Mouse (Mus musculus) megakaryocyte, adult 5-6 weeks (primary cell): ENCODE data around the gene Spcs1. TPM values are rescaled to one million over a fixed set of nuclear protein-coding genes. Genes with fewer than 3 reads are reported as not detected.

Experiments
- ATAC-seq: 2 replicates; pipeline ENCODE4 v1.8.0; 2016; ENCODE audit warnings: mild to moderate bottlenecking, inconsistent platforms; ENCODE audit not compliant: poor library complexity, severe bottlenecking
- total RNA-seq, 2 experiments: library from RNA; stranded (forward) in 1 of 2; stranded (reverse) in 1 of 2; fragments of 153-499, 151-499 nt in 1 of 2; fragments of 221-1000, 200-1000 nt in 1 of 2; gene quantifications; 2 replicates each; pipeline versions ENCODE4 v1.2.3 to v1.2.4; 2015 to 2017

Gene Spcs1
- total RNA-seq (2015) (179 and 205 TPM in 2 replicates), total RNA-seq (2017) (80.1 and 82.1 TPM in 2 replicates)

DNA sequence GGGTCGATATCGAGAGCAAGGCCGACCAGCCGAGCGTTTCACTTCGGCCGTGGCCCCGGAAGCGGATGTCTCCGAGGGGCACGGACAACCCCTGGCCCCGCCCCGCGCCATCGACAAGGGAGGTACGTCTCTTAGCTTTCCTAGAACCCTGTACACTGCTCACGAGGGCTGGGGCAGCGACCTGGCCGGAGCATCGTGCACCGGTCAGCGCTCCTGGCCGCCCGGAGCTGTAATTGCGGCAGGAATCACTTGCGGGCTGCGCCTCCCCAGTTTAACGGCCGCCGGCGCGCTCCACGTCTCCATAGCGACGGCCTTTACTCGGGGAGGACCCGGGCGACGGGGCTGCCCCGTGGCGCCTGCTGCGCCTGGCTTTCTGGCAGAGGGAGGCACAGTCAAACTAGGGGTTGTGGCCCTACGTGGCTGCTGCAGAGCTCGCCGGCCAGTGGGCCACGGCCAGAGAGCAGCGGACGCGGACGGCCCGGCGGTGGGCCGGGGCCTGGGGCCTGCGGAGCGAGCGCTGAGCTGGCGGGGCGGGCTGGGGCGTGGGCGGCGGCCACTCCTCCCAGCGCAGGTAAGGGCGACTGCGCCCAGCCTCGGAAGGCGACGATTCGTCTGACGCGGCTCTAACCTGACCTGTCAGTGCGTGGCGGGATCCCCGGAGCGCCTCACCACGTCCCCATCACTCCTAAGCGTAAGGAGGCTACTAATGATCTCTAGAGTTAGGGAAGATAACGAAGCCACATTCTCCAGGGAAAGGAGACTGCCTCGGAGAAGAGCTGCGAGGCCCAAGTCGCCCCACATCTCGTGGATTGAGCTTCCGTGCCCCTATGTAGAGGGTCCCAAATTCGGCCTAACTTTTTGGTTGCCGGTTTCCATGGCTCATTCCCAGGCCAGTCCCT is at the start of gene Spcs1, which contains the start of gene Glt8d1:
Spcs1 (minus strand) TSS at position 366 of the 899 bp plus-strand sequence.
Glt8d1 (plus strand) TSS at position 94 of the 899 bp plus-strand sequence.
- ATAC-seq, result peak; percentile 93

DNA sequence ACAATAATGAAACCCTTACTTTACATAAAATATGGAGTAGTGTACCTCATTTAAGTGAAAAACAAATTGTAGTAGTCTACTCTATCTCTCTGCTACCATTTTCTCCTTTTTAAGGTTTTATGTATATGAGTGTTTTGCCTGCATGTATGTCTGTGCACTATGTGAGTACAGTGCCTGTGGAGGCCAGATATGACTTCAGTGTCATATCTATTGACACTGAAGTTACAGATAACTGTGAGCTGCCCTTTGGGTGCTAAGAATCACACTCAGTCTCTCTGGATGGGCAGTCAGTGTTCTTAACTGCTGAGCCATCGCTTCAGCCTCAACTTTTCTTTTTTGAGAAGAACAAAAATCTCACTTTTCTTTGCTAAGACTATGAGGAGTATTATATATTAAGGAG is 44.3 kb upstream of the Spcs1 start:
- ATAC-seq, result no peak

DNA sequence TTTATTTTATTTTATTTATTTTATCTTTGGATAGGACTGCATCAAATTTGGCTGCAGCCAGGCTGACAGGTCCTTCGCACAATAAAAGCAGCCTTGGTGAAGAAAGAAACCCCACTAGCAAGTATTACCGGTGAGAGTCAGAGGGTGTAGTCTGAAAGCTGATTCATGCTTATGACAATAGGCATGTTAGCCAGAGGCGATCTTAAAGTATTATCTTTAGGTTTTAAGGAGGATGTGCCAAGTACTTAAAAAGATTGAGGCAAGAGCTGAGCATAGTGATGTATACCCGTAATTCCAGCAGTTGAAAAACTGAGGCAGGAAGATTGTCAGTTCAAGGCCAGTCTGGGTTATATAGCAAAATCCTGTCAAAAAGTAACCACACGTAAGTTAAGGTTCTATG is 43.8 kb upstream of the Spcs1 start:
- ATAC-seq, result no peak

DNA sequence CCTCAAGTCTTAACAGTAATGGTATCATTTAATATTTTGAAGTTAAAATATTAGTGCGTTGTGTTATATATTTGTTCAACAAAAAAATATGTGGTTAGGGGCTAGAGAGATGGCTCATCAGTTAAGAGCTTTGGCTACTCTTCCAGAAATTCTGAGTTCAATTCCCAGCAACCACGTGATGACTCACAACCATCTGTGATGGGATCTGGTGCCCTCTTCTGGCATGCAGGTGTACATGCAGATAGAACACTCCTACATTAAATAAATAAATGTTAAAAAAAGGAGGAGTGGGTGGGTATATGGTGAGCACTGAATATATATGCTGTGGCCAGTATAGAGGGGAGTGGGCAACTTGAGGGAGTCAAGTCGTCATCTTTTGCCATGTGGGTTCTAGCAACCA is 24.3 kb upstream of the Spcs1 start:
- no peak for ATAC-seq

DNA sequence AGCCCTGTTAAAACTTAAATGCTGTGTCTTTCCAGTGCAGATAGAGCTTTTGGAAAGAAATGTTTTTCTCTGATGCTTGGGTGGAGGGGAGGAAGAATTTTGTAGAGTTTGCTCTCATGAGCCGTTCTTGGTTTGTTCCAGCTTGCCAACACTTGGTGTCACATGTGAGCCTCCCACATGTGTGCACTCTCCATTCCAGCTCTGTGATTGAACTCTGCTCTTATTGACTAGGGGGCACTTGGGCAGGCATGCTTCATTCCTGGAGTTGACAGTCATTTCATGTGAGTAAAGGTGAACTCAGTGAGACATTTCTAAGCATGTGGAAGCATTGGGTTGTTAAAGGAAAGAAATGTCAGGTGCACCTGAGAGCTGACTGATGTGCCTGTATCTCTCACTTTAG is 21.1 kb upstream of the Spcs1 start:
- ATAC-seq, result no peak

DNA sequence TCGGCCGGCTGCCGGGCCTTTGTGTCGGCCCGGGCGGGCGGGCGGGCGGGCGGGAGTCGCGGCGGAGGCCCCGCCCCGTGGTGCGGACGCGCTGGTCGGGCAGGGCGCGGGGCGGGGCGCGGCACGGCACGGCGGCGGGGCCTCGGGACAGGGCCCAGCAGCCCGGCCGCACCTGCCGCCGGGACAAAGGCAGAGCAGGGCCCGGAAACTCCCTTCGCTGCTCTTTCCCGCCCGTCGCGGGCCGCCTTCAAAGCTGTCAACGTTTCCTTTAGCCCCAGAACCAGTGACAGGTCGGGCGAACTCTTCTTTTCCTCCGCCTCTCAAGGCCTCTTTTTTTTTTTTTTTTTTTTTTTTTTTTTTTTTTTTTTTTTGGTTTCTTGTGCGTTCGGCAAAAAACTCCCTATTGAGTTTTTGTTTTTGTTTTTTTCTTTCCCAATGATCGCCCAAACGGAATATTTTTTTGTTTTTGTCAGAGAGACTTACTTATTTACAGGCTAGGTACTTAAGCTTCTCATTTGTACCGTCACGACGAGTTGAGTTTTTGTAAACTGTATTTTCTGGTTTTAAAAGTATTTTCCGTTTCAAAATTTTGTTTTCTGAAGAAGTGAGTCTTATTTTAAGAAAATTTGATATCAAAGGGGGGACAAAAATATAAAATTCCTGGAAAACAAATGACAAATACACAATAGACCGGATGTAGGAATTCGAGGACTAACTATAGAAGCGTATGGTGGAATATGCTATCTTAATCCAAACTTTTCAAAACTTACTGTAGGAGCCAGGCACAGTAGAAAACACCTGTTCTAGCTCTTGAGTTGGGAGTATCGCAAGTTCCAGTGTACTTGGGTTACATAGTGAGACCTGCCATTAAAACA is 18.1 kb upstream of the Spcs1 start:
- ATAC-seq, result peak; percentile 70

DNA sequence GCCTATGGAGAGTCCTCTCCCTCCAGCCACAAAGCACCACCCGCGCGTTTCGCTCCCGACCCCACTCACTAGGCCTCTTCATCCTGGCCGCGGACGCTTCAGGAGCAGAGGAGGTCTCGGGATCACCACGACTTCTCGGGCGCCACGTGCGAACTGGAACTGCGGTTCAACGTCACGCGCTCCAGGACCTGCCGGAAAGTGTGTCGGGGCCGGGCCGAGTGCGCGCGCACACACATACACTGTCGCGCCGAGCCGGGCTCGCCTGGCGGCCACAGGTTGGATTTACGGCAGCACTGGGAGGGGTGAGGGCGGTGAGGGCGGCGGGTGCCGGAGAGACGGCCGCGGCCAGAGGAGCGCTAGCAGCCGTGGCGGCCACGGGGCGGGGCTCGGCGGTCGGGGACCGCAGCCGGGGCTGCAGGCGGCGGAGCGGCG is 17.4 kb upstream of the Spcs1 start, which contains the start of the genes Pbrm1 and Gnl3:
Pbrm1 (plus strand) TSS at position 279 of the 432 bp plus-strand sequence.
Gnl3 (minus strand) TSS at position 293 of the 432 bp plus-strand sequence.
- ATAC-seq, result peak; percentile 98

DNA sequence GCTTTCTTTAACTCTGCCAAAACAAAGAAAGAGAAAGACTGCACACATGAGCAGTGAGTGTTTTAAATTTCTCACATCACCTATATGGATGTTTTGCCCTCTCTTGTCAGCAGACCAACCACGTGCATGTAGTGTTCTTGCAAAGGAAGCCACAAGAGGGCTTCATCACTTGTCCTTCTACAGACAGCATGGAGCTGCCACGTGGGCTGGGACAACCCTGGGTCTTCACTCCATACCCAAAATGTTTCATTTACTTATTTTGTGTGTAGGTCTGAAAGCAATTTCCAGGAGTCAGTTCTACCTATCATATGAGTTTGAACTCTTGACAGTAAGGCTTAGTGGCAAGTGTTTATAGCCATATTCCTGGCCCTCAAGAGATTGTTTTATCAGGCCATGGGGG is 16.4 kb upstream of the Spcs1 start:
- ATAC-seq, result no peak

DNA sequence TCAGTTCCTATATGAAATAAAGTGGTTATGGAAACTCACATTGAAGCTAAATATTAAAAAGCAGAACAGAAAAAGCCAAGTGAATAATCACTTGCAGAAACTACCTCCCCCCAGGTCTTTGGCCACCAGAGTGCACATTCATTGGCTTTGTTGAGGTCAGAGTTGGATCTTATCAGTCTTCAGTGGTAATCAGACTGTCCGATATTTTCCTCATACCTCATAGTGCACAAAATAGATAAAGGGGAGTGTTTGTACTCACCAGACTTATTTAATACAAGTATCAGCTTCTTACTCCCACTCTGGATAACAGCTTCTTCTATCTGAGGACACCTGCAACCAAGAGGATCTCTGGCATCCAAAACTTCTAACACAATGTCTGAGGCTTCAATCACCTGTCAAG is 14.6 kb upstream of the Spcs1 start:
- ATAC-seq, result no peak

DNA sequence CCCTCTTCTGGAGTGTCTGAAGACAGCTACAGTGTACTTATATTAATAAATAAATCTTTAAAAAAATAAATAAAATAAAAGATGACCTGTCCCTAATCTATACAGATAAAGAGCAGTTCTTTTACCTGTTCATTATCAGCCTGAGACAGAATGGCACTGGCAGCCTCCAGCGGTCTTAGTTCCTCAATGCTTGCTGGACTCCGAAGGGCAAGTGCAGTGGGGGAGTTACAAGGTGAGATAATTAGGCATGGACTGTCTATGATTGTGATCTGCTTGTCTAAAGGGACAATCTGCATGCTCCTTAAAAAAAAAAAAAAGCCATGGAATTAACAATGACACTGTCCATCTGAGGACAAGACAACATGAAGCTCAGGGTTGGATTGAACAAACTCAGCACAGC is 12.5 kb upstream of the Spcs1 start:
- no peak for ATAC-seq

DNA sequence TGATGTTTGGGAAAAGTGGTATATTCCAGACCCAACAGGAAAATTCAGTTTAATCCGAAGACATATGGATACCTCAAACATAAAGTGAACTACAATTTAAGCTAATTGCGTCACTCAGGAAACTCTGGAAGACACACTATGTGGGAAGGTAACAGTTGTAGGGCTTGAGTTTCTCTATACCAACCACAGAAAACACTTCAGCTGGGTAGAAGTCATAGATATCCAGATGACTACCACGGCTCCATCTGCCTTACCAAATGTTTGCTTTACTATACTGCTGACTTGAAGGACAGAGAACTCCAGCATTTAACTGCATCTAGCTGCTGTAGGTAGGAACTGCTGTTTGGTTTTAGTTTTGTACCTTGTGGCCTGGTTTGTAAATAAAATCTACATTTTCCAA is 10.1 kb upstream of the Spcs1 start:
- no peak for ATAC-seq

DNA sequence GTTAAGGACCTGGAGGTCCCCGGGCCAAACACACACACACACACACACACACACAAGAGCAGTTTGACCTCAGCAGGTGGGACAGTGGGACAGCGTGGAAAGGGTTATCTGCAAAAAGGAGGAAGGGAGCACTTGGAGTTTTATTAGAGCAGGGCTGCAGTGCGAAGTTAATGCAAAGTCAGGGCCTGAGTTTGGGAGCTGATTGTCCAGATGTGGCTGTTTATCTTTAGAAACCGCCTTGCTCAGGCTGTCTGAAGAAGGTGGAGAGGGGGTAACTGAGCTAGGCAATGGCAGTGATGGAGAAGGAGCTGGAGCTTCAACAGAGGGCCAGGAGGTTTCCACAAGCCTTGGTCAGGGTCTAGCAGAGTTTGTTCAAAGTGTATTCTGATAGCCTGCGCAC is 5.3 kb upstream of the Spcs1 start:
- ATAC-seq, result no peak

DNA sequence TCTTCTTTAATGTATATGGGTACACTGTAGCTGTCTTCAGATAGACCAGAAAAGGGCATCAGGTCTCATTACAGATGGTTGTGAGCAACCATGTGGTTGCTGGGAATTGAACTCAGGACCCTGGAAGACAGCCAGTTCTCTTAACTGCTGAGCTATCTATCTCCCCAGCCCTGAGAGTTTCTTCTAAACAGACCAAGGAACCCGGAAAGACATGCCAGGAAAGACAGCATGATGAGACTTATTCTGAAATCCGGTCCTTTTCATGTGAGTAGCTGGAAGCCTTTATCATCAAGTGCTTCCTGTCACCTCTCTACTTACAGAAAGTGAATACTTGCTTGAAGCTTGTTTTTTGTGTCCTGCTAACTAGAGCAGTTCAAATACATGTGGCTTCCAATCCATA is 3.1 kb upstream of the Spcs1 start:
- no peak for ATAC-seq

DNA sequence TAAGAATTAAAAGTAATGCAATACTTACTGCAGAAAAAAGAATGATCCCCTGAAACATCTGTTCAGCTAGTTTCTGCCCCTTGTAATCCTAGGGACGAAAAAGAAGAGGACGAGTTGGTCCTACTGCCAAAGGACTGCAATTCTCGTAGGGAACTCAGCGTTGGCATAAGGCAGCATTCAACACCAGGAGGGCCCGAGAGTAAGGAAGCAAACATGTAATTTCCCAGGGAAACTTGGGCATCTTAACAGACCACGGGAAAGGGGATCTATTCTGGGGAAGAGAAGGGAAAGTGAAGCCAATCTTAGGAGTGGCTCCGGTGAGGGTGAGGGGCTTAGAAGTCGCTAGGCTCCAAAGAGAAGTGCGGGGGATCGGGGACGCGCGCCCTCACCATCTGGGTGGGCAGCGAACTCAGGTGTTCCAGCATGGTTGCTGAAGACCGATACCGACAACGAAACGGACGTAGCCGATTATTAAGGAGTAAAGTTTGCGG is 611 bp downstream of the Spcs1 start:
- ATAC-seq, result no peak

DNA sequence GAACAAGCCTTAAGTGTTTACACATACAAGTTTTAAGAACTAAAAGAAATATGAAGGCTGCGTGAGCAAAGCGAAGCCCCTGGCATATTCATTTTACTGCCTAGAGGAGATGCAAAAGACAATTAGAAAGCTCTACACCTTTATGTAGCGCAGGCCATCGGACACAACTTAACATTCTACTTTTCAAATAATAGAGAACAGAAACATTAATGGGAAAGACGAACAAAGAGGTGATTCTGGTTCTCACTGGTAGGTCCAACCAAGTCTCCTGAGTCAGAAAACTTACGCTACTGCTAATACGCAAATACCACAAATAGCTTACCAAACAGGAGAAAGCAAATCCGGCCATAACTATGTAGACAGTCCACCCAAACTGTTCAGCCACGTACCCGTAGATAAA is 1.1 kb downstream of the Spcs1 start:
- no peak for ATAC-seq

DNA sequence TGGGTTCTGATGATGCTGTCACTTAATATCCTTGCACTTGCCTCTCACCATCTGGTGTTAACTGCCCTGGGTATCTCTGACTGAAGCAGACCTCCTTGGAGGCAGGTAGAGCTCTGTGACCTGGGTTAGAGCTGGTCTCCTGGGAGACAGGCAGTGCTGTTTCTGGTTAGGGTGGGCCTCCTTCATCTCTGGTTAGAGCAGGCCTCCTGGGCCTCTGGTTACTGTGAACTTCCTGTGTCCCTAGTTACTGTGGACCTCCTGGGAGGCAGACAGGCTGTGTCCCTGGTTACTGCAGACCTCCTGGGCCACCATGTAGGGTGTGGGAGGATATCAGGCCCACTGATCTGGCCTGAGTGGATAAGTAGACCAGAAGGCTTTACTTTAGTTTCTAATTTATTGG is 5.1 kb downstream of the Spcs1 start:
- ATAC-seq, result no peak

DNA sequence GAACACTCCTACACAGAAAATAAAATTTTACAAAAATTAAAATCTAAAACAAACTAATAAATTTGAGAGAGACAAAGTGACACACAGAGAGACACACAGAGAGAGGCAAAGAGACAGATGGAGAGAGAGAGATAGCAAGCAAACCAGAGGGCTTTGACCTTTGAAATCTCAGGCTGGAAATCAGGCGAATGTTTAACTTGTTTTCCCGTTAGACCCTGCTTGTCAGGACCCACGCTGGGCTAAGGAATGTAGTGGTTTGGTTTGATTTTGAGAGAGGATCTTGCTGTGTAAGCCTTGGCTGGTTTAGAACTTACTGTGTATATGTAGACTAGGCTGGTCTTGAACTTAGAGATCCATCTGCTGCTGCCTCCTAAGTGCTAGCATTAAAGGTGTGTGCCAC is 25.2 kb downstream of the Spcs1 start:
- ATAC-seq, result no peak

DNA sequence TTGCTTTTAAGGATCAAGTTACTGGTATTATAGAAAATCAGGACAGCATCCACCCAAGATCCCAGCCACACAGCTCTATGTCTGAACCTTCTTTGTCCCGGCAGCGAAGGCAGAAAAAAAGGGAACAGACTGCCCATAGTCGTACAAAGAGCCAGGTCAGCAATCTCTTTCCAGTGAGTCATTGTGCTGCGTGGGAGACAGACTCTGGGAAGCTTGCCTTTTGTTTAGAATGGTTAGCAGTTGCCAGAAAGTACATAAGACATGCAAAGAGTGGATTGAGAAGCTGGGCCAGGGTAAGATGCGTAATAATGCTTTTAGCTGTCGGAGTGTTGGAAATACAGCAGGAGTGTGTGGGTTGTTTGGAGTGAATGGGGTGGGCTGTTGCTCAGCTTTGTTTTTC is 27.3 kb downstream of the Spcs1 start:
- ATAC-seq, result no peak

DNA sequence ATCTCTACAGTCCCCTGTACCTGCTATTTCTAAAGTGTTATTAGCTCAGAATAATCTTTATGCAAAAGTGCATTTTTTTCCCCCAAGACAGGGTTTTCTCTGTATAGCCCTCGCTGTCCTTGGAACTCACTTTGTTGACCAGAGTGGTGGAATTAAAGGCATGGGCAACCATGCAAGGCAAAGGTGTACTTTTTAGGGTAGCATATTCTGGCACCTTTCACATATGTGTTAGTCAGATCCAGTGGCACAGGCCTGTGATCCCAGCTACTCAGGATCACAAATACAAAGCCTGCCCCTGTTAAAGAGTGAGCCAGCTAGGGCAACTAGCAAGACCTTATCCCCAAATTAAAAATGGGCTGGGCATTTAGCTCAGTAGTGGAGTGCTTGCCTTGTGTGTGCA is 41.1 kb downstream of the Spcs1 start:
- no peak for ATAC-seq

DNA sequence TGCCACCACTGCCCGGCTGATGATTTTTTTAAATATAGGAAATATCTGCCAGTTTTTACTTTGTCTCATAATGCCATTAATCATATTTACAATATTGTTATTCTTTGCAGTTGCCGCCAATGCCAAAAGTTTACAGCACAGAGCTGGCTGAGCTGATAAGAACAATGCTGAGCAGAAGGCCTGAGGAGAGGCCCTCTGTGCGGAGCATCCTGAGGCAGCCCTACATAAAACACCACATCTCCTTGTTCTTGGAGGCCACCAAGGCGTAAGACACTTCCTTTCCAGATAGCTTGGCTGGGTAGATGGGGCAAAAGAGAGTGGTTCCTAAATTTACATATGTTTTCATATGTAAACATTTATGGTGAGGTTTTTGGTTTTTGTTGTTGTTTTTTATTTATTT is 42.4 kb downstream of the Spcs1 start:
- no peak for ATAC-seq

DNA sequence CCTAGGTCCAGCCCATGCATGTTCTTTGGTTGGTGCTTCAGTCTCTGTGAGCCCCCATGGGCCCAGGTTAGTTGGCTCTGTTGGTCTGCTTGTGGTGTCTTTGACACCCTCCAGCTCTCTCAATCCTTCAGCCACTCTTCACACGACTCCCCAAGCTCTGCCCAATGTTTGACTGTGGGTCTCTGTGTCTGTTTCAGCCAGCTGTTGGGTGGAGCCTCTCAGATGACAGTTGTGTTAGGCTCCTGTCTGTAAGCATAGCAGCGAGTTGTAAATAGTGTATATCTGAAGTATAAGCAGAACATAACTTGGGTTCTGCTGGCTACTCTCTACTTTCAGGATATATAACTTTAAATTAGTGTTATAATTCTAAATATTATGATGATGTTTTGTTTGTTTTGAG is 43.0 kb downstream of the Spcs1 start:
- ATAC-seq, result no peak
